Mouse (Mus musculus) thymus, adult 18-20 months (tissue): ENCODE results near the gene Tsg101.
A peak's percentile ranks its signal among the peaks of the same experiment; 100 is the strongest.

Experiments used
- DNase-seq, 2 experiments: peaks; one replicate each; pipeline ENCODE4 v3.0.0; 2022; ENCODE audit warnings: mixed read lengths in 2 of 2

The Tsg101 gene

GRCm38 (mm10) chr7:46871988-46872387 lies 47.8 kb downstream of the Tsg101 start:
- DNase-seq: no peak

GRCm38 (mm10) chr7:46860996-46861395 lies 58.8 kb downstream of the Tsg101 start, which contains the start of gene Ldhc:
Ldhc (plus strand) TSS chr7:46861203.
- no peak for DNase-seq

DNA sequence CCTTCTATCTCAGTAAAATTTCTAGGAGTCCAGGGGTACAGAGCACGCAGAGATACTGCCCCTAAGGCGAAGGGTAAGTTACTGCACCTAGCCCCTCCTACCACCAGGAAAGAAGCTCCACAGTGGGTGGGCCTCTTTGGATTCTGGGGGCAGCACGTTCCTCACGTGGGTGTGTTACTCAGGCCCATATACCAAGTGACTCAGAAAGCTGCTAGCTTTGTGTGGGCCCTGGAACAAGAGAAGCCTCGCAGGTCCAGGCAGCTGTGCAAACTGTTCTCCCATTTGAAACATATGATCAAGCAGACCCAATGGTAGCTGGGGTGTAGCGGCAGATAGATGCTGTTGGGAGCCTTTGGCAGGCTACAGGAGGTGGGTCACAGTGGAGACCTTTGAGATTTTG lies 60.7 kb downstream of the Tsg101 start:
- DNase-seq: no peak

DNA sequence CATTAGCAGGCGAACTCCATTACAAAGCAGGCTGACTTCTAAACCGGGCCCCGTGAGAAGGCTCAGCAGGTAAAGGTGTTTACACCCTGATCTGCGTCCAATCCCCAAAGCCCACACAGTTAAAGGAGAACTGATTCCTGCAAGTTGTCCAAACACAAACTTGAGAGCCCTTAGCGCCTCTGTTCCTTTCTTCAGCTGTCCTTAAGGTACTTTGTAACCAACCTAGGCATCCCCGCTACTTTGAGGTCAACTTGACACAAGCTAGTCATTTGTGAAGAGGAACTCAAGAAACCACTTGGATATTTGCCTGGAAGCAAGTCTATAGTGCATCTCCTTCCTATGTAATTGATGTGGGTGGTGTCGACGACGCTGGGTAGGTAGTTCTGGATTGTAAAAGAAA lies 62.3 kb downstream of the Tsg101 start:
- no peak for DNase-seq

- DNase-seq: no peak
Measured at GRCm38 (mm10) chr7:46855866-46856560, 63.8 kb downstream of the Tsg101 start.

DNA sequence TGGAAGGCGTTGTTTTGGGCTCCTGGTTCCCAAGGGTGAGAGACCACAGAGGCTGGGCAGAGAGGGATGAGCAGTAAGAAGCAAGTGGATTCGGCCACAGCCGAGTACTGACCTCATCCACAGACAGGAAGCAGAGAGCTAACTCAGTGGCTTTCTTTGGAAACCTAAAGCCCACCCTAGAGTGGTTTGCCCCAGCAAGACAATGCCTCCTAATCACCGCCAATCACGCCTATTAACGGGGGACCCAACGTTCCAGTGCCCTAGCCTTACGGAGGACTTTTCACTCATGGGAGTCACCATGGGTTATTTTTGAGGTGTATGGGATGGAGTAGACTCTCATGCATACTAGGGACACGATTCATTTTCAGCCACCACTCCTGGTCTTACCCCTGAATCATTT lies 66.4 kb downstream of the Tsg101 start:
- DNase-seq: no peak

DNA sequence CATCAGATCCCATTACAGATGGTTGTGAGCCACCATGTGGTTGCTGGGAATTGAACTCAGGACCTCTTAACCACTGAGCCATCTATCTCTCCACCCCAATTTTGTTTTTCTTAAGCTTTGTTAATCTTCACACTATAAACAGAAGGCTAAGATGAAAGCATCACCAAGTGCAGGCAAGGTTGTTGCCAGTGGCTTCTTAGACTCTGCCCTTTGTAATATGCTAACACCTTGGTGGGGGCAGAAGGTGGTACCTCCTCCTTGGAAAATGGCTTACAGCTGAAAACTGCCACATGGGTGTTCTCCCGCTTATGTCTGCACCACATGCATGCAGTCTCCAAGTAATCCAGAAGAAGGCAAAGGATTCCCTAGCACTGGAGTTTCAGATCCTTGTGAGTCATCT lies 67.1 kb downstream of the Tsg101 start:
- no peak for DNase-seq

DNA sequence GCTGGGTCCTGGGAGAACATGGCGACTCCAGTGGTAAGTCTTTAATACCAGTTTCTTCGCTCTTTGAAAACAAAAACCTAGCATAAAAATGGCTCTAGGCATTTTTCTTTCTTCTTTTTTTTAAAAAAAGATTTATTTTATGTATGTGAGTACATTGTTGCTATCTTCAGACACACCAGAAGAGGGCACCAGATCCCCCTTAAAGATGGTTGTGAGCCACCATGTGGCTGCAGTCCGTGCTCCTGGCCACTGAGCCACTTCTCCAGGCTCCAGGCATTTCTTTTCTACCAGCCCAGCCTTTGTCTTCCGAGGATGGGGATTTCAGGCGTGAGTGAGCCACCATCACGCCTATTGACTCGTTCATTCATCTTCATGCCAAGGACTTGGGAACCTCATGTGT lies 68.7 kb downstream of the Tsg101 start:
- DNase-seq: no peak

DNA sequence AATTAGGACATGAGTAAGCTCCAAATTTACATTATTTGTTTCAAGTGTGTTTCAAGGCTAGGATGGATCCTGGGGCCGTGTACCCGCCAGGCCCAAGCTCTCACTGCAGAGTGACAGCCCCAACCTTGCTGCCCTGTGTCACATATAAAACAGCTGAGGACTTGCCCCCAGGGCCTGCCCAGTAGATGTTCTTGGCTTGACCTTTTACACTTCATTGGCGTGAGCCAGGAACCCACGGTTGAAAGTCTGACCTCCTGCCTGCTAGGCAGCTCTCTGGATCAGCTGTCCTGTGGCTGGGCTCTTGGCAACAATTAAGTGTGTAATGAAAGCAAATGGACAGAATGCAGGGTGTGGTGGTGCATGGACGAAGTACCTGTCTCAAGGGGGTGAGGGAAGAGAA lies 70.5 kb downstream of the Tsg101 start:
- DNase-seq: no peak

DNA sequence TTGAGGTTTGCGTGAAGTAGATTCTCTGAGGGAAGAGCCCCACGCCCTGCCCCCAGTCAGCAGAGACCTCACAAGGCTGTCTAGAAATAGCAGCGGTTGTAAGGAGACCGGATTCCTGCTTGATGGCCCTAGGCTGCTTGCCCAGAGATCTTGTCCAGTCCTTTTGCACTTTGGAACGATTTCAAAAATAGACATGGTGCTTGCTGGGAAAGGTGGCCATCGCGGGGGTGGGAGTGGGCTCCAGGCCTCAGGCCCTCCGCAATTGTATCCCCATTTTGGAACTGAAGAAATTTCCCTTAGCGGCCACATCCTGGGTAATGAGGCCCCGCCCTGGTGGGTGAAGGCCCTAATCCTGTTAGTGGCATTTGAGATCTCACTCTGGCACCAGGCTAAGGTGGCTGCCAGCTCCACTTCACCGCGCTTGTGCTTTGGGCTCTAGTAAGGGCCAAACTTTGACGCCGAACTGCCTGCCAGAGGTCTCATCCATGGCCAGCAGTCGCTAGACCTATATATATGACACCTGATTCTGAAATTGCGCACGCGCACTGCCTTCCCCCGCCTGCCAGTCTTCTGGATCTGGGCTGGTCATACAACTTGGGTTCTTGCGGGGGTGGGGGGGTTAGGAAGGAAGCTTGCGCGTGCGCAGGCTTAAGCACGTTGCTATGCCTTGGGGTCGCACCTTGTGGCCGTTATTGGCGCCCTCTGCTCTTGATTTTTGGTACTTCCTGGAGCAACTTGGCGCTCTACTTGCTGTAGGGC lies 73.1 kb downstream of the Tsg101 start:
- peak; percentile 60 to 71 for DNase-seq

GRCm38 (mm10) chr7:46845978-46846485 lies 73.7 kb downstream of the Tsg101 start:
- peak; percentile 51 to 63 for DNase-seq

- DNase-seq: peak; percentile 85 to 89
Measured at GRCm38 (mm10) chr7:46845211-46845977, 74.4 kb downstream of the Tsg101 start.

DNA sequence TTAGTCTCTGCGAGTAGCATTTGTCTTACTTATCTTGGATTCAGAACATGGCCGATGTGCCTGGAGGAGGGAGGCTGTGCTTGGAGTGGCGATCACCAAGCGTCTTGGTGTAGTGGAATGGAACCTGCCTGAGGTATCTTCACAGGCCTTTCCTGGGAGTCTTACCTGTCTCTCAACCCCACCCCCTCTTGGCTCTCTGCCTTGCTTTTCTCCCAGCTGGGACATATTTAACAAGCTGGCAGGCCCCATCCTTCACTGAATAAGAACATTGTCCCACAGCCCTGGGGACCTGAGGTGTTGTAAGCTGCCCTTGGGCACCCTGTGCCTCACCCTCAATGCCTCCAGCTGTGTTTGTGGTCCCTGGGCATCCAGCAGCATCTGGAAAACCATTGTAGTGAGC lies 76.2 kb downstream of the Tsg101 start:
- no peak for DNase-seq

GRCm38 (mm10) chr7:46842278-46842677 lies 77.5 kb downstream of the Tsg101 start:
- DNase-seq: no peak

- DNase-seq: no peak
Measured at GRCm38 (mm10) chr7:46840787-46841525, 78.8 kb downstream of the Tsg101 start, which contains the start of gene Ldha. Ldha (plus strand) TSS chr7:46841475.

DNA sequence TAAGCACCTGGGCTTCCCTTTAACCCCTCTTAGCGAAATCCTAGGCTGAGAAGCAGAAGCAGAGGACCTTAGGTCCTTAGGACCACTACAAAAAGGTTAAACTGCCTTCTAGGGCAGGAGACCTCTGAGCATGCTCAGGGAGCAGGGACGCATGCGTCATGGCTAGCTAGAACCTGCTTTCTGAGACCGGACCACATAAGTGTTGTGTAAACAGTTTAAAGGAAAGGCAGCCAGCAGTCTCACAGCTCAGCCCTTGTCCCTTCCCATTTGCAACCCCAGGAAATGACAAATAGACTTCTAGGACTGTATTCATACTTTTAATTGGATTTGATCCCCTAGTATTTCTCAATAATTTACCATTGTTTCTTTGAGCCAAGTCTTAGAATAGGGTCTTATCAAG lies 79.4 kb downstream of the Tsg101 start:
- no peak for DNase-seq

GRCm38 (mm10) chr7:46839861-46840260 lies 79.9 kb downstream of the Tsg101 start:
- DNase-seq: no peak

DNA sequence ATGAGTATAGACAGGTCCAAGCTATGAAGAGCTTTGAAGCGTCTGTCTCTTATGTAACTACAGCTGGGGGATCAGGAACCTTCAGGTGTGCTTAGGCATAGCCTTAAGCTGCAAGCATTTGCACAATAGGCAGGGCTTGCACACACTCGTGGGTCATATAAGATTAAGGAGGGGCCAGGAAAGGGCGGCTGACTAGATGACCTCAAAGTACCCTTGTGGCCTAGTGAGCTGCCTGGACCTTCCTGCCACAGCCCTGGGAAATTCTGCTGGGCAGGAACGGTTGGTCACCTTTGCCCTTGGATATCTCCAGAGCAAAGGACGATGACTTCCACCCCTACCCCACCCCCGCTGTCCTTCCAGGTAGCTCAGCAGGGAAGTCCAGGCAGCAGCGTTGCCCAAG lies 80.3 kb downstream of the Tsg101 start:
- DNase-seq: no peak
